Mouse (Mus musculus) urinary bladder, postnatal 10 days (tissue): ENCODE data around the gene Gm10031.
"Not testable (repeated sequence)": the region's sequence is repeated elsewhere in the genome, so short reads cannot be mapped to it uniquely, and the experiment has no call there.

Source experiments
- DNase-seq: peaks from one replicate; pipeline ENCODE4 v3.0.0; 2022; ENCODE audit warnings: low spot score

The Gm10031 gene

DNA sequence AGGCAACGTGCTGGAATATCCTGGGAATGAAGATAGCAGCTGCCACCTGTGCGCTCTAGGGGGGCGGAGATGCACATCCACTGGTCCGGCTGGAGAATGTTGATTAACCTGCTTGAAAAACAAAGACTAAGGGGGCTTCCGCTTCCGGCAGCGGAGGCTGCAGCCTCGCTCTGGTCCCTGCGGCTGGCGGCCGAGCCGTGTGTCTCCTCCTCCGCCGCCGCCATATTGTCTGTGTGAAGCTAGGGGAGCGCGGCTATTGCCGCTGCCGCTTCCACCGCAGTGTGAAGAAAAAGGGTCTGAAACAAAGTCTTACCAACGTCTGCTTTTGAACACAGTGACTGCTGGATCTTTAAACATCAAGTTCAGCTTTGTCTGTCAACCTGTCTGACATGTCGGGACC is at the start of gene Gm10031:
Gm10031 (plus strand) TSS at position 171 of the 400 bp plus-strand sequence.
- DNase-seq, result not testable (repeated sequence)

DNA sequence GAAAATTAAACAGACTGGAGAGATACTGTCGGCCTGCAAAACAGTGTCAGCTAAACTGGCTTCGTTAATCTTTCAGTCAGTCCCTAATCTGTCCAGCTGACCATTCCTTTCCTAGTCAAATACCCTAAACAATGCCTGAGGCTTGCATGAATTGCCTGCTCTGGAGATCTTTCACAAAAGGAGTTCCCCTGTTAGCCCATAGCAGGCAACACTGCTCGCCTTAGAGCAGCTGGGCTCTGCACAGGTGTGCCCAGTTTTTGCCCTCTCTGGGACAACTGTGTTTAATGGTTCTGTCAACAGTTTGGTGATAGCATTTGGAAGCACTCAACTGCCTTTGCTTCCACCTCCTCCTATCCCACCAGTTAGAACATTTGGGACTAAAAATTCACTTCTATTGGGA is 49.0 kb upstream of the Gm10031 start:
- DNase-seq, result no peak

DNA sequence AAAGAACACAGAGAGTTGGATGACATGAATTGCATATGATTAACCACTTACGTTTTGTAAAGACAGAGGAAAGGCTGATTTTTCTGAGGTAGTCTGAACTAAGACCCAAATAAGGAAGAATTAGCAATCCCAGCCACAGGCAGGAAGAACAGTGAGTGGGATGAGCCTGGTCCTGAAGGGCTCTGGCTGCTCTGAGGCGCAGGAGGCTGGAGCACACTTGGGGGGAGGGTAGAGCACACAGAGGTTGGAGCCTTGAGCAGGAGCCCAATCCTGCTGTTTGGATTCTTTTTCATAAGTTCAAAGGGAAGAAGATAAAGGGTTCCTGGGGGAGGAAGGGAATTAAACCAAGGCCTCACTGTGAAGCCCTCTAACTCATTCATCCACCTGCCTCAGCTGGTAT is 47.8 kb upstream of the Gm10031 start:
- DNase-seq, result no peak

DNA sequence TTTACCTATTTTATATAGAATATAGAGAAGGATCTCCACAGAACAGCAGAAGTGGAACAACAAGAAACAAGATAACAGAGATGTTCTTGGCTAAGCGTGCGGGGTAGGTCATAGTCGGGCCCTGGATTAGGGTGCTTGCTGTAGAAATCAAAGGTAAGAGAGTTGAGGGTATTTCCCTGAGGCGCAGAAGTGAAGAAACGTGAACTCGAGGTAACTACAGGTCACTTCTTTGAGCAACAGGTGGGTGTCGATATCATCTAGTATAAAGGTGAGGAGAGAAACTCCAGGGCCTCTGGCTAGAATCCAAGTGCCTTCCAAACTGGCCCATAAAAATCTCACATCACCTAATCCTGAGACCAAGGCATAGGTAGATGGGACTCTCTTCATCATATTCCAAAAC is 47.3 kb upstream of the Gm10031 start:
- DNase-seq, result no peak

DNA sequence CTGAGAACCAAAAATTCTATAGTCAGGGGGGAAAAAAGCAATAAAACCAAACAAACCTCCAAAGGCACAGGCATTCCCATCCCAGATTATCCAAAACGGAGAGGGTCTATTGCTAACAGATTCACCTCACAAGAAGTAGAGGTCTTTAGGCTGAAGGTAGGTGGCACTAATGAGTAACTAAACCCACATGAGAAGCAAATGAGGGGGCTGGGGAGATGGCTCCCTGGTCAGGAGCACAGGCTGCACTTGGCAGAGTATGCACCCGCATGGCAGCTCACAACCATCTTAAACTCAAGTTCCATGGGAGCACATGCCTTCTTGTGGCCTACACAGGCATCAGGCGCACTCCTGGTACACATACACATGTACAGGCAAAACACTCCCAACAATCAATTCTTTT is 42.0 kb upstream of the Gm10031 start:
- no peak for DNase-seq

DNA sequence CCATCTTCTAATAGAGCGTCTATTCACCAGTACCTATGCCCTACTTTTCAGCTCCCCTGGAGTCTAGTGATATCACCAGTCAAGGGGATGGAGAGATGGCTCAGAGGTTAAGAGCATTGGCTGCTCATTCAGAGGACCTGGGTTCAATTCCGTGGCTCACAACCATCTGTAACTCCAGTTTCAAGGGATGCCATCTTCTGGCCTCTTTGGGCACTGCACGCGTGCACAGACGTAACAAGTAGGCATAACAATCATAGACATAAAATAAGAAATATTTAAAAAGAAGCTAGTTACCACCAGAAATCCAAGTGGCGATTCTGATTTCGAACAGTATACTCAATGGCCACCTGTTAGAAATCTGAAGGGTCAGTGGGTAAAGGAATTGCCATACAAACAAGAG is 36.3 kb upstream of the Gm10031 start:
- no peak for DNase-seq

DNA sequence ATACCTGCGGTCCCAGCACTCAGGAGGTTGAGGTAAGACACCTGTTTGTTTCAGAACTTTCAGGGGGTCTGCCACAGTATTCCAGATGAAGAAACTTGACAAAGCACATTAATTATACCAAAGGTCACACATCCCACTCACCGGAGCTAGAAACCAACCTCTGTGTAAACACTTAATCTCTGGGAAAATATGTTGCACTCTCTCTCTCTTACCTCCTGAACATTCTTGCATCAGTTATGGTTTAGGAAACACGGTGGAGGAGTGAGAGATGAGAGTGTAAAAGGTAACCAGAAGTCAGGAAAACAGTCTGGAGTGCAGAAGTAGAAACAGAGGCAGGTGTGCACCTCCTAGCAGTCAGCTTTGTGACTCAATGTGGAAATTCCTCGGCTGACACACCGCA is 35.8 kb upstream of the Gm10031 start:
- DNase-seq, result no peak

DNA sequence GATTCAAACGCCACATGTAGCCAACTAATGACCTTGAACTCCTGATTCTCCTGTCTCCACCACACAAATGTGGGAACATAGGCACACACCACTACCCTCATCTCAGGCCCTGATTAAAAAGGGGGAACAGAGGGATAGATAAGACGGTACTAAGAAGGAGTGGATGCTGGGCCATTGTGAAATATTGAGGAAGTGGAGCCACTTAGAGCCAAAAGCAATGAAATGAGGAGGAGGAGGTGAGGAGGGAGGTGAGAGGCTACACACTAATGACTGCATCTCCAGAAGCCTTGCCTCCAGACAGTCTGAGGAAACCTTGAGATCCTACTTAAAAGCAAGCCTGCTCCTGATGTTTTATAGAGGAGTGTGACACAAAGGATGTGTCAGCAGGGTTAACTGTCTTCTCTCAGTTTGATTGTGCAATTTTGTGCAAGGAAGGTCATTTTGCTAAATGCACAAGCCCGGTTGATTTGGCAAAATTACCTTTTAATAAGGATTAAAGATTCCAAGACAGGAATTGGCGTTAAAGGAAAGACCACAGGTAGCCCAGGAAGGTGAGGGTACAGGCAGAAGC is 32.5 kb upstream of the Gm10031 start:
- DNase-seq, result no peak

DNA sequence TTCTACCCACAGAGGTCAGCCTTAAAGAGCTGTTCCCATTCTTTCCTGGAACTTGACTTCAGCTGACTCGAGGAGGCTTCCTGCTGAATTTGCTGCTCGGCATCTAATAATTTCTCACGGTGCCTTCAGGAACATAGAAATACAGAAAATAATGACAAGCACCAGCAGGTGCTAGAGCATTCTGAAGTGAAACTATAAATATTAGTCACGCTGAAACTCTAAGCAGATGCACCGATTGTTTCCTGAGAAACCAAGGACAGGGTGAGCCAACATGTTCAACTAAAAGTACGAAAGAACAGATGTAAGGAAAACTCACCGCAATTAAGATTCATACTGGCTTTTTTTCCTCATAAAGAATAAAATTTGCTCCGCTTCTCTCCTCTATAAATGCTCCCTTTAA is 28.8 kb upstream of the Gm10031 start:
- no peak for DNase-seq

DNA sequence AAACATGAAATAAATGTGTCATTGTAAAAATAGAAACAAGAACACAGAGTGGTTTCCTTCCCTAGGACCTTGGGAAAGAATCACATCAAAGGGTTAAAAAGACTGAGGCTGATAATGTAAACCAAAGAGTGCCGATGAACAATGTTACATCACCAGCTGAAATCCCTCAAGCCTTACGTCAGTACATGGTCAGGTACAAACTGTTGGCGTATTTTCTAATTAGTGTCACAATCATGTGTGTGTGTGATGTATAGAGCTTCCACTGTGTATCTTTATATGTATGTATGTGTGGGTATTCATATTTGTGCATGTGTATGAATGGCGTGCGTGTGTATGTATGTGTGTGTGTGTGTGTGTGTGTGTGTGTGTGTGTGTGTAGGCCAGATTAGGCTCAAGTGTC is 26.9 kb upstream of the Gm10031 start:
- DNase-seq, result no peak

DNA sequence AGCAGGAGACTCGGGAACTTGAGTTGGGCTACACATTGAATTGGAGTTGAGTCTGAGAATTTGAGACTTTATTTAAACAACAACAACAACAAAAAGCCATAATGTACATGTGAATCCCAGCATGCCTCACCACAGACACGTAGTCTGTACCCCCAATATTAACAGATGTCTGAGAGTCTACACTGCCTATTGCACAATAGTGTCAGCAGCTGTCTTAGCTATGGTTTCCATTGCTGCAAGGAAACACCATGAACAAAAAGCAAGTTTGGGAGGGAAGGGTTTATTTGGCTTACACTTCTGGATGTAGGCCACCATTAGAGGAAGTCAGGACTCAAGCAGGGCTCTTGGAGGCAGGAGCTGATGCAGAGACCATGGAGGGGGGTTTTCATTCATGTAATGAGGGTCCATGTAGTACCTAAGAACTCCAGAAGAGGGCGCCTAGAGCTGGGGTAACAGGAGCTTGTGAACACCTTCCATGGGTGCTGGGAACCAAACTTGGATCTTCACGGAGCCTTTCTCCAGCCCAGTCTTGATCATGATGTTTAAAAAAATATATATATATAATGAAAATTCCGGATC is 18.8 kb upstream of the Gm10031 start:
- DNase-seq, result no peak

DNA sequence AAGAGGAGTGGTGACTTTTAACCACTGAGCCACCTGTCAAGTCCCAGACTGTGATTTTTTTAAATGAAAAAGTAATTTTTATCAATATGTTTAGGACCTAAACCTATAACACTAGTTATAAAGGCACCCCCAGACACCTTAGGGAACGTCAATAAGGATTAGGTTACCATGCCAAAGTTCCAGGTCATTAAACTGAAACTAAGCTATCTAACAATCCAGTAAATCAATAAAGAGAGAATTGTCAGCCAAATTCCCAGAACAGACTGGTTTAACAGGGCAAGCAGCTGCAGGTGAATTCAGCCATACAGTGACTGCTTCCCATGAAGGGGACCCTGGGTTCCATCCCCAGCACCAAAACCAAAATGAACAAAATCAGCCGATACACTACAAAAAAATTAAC is 17.9 kb upstream of the Gm10031 start:
- DNase-seq, result no peak

DNA sequence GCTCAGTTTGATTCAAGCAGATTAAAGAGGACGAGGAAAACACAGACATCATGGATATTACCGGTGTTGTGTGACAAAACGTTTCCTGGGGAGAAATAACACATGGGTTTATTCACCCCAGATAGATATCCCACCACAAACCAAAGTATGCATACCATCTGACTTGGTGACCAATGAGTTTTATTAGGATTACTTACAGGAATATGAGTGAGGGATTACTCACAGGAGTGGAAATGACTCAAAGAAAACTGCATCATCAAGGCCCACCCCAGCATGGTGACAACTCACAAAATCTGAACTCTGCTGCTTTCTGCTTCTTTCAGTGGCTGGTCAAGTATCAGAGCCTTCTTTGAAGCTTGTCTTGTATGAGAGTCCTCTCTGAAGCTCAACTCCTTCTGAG is 16.1 kb upstream of the Gm10031 start:
- DNase-seq, result no peak

DNA sequence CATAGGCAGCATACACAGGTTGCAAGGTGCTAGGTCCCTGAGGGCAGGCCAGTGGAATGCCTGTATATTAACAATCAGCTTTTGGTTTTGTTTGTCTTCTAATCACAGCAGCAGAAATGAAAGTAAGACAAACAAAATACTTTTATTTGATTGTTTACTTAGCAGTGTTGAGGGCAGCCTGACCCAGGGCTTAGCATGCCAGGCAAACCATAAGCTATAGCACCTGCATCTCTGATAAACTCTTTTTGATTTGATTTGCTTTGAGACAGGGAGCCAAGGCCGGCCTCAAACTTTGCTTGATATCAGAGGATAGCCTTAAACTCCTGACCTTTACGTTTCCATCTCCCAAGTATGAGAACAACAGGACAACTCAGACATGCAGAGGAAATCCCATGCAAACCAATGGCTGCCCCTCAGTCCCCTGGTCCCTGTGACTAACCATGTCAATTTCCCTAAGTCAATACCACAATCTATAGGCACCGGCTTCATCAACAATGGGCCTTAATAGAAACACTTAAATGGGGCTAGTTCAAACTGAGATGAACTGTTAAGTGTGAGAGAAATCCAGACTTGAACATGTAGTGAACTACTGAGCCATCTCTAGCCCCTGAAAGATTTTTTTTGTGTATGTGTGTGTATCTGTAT is 3.6 kb upstream of the Gm10031 start:
- no peak for DNase-seq

DNA sequence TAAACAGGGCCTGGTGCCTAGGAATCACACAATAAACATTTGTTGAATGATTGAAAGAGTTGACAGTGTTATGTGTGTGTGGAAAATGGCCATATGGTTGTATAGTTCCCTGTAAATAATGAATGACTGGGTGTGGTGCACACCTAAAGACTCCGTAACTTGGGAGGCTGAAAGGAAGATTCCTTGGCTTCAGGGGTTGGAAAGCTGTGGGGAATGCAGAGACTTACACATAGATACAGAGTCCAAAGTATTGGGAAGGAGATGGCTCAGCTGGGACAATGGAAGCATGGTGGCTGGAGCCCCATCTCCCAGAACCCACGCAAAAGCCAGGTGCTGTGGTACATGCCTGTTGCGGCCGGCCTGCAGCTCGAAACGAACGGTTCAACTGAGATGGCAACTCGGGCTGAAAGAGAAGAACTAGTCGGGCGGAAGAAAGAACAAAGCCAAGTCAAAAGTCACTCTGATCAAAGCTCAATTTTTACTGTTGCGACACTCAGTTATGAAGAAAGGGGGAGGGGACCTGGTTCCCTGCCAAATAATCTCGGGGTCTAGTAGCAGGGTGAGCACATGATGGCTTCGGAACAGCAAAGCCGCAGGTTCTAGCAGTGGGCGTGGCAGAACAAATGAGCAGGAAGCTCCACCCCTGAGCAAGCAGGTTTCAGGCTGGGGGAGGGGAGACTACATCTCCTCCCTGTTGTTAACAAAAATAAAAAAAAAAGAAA is 1.9 kb upstream of the Gm10031 start:
- no peak for DNase-seq

DNA sequence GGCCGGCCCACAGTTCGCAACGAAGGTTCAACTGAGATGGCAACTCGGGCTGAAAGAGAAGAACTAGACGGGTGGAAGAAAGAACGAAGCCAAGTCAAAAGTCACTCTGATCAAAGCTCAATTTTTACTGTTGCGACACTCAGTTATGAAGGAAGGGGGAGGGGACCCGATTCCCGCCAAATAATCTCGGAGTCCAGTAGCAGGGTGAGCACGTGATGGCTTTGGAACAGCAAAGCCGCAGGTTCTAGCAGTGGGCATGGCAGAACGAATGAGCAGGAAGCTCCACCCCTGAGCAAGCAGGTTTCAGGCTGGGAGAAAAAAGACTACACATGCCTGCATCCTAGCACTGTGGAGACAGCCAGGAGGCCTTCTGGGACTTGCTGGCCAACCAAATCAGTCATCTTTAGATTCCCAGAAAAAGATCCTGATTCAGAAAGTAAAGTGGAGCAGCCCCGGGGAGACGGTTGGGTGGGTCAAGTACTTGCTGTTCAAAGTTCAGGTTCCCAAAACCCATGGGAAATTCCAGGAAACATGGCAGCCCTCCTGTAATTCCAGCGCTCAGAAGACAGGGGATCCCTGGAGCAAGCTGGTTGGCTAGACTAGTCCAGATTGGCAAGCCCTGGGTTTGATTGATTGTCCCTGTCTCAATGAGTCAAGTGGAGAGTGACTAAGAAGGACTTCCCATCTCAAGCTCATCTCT is 8.8 kb downstream of the Gm10031 start:
- DNase-seq, result not testable (repeated sequence)

DNA sequence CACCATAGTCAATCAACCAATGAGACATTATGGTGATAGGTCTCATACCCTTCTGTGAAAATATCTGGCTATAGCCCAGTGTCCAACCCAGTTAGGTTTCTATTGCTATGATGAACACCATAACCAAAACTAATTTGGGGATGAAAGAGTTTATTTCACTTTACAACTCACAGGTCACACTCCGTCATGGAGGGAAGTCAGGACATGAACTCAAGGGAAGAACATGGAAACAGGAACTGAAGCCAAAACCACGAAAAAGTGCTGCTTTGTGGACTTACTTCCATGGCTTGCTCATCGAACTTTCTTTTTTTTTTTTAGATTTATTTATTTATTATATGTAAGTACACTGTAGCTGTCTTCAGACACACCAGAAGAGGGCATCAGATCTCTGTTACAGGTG is 9.7 kb downstream of the Gm10031 start:
- no peak for DNase-seq

DNA sequence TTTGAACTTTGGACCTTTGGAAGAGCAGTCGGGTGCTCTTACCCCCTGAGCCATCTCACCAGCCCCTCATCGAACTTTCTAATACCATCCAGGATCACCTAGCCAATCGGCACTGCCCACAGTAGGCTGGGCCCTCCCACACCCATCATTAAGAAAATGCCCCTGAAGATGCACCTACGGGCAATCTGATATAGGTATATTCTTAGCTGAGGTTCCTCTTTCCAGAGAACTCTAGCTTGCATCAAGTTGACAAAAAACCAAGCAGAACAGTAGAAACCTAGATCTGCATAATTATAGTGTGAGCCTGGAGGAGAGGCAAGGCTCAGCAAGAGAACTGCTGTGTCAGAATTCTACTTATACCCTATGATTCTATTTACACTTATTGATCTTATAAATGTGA is 10.1 kb downstream of the Gm10031 start:
- DNase-seq, result no peak

DNA sequence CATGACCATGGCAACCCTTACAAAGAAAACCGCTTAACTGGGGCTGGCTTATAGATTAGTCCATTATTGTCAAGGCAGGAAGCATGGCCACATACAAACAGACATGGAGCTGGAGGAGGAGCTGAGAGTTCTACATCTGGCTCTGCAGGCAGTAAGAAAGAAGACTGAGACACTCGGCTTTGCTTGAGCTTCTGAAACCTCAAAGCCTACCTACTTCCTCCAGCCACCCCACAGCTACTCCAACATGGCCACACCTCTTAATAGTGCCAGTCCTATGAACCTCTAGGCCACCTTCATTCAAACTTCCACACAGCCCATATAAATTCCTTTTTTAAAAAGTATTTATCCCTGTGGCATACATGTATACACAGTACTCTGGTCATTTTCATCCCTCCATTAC is 13.2 kb downstream of the Gm10031 start:
- no peak for DNase-seq

DNA sequence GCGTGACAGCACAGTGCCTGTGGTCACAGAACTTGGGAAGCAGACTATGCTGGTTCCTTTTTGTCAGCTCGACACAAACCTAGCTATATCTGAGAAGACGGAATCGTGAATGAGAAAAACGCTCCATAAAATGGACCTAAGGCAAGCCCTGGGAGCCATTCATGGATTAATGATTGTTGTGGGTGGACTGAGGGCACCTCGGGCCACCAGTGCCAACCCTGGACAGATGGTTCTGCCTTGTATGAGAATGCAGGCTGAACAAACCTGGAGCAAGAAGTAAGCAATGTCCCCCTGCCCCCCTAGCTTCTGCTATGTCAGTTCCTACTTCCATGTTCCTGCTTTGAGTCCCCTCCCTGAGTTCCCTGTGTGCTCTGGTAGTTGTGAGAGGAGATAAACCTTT is 13.9 kb downstream of the Gm10031 start:
- DNase-seq, result no peak

DNA sequence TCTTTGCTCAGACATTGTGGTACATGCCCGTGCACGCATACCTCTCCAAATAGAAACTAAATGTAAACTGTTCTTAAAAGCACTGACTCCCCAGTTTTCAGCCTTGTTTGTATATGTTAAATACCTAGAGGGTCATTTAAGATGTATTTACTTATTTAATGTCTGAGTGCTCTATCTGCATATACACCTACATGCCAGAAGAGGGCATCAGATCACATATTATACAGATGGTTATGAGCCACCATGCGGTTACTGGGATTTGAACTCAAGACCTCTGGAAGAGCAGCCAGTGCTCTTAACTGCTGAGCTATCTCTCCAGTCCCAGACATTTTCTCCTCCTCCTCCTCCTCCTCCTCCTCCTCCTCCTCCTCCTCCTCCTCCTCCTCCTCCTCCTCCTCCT is 14.6 kb downstream of the Gm10031 start:
- no peak for DNase-seq

DNA sequence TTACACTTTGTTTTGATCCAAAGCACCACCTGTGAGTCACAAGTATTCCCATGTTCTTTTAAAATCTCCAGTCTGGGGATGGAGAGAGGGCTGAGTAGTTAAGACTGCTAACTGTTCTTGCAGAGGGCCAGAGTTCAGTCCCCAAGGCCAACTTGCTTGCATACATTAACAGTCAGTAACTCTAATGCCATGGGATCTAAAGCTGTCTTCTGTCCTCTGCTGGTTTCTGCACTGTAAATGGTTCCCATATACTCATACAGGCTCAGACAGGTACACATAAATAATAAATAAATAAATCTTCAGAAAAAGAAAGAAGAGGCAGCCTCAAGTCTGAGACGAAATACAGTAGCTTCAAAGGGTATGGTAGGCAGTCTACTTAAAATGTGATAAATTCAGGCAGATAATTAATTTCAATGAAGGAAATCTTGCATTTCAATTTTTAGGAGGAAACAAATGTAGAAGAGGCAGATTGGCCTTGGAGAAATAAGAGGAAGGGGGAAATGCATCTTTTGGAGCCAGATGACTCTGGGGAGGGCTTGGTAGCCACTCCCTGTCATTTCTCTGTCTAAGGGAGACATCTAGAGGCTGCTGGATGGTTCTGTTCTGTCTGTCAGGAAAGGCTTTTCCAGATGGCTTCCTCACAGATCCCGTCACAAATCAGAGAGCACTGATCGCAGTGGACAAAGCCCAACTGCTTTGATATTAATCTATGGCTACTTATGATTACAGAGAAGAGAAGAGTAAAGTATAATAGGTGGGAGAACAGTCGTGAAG is 16.2 kb downstream of the Gm10031 start:
- DNase-seq, result no peak
